Mouse (Mus musculus): Measurements from ENCODE around the gene Tbc1d22a.

Tbc1d22a gene

DNA sequence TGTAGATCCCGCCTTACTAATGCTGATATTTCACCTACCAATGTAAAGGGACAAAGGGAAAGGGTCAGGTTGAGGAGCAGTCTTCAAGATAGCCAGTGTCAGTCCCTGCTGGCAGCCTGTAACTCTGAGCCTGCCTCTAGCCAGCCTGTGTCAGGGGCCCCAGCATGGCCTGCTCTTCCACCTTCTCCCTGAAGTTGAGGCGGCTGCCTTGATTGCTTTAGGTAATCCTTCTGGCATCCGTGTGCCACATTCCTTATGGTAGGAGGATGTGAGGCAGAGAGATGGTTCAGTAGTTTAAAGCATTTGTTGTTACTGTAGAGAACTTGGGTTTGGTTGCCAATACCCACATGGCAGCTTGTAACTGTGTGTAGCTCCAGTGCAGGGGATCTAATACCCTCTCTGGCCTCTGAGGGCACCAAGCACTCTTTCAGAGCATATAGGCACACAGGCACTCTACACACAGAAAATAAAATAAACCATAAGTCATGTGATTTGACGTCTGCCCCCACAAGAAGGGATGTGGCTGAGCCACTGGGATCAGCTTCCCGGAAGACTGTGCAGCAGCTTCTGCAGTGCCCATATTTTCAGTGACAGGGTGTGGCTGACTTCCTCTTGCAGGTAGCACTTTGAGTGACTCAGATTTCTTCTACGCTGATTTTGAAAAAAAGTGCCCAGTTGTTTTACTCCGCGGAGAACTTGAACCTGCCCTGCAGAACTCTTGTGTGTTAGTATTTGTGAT lies 128.5 kb downstream of the Tbc1d22a start:
- DNase-seq, result no peak

- DNase-seq, result no peak
Measured at GRCm38 (mm10) chr15:86344906-86345331, 130.7 kb downstream of the Tbc1d22a start.

- no peak for DNase-seq
Measured at GRCm38 (mm10) chr15:86345907-86346306, 131.6 kb downstream of the Tbc1d22a start.

DNA sequence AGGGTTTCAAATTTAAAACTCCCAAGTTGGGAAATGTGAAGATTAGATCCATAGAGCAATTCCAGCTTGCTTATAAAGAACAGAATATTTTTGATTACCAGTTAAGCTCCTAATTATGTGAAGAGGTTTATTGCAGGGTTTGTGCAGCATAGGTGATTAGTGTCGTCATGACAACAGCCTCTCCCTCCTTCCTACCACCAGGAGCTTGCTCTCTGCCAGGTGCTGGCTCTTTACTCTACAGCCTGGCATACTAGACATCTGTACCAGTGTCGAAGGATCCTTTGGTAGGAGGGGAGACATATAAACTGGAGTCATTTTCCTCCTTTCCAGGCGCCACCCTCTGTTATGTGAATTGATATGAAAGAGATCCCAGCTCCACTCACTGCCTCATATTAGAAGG lies 132.3 kb downstream of the Tbc1d22a start:
- DNase-seq, result no peak

DNA sequence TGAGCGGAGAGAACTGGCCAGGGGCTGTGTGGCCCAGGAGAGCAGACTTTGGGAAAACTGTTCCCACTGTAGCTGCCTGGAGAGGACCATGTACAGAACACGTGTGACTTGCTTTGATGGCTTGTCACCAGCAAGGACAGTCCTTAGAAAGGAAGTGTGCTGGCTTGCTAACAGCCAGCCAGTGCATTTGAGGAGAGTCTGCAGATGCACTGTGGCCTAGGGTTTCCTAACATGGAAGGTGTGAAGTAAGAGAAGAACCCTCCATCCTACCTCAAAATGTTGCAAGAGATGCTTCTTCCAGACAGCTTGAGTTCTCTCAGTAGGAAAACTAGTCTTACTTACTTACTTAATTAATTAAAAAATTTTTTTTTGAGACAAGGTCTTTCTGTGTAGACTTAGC lies 140.7 kb downstream of the Tbc1d22a start:
- DNase-seq, result no peak

- DNase-seq, result no peak
Measured at GRCm38 (mm10) chr15:86355857-86356256, 141.6 kb downstream of the Tbc1d22a start.

DNA sequence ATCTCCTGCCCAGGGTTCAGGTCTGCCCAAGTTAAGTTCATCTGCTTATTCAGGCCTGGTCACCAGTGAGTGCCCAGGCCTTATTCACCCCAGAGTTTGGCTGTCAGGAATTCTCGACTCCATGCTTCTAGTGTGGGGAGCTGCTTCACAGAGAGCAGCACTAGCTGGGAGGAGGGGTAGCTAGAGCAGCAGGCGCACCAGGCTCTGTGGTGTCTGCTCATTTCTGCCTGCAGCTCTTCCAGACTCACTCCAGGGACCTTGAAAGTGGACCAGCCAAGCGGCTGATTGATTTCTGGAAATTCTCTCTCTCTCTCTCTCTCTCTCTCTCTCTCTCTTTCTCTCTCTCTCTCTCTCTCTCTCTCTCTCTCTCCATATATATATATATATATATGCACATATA lies 146.1 kb downstream of the Tbc1d22a start:
- DNase-seq, result no peak

- DNase-seq, result no peak
Measured at GRCm38 (mm10) chr15:86362306-86363150, 148.3 kb downstream of the Tbc1d22a start.

DNA sequence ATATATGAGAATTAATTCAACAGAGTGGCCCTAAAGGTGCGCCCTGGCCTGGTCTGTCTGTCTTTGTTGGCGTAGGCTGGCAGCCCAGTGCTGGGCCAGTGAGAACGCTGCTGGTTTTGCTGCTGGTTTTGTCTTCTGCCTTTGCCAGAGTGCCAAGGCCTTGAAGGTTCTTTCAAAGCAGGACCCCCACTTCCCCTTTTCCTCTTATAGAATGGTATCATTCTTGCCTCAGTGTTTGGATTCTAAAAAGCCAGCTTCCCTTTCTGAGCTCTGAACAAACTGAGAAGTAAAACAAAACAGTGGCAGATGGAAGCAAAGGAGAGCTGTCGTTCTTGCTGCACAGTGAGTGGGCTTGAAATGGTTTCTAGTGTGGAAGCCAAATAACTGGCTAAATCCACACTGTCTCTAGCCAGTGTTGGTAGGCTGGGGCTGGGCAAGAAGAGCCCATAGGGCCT lies 149.6 kb downstream of the Tbc1d22a start:
- DNase-seq, result no peak

DNA sequence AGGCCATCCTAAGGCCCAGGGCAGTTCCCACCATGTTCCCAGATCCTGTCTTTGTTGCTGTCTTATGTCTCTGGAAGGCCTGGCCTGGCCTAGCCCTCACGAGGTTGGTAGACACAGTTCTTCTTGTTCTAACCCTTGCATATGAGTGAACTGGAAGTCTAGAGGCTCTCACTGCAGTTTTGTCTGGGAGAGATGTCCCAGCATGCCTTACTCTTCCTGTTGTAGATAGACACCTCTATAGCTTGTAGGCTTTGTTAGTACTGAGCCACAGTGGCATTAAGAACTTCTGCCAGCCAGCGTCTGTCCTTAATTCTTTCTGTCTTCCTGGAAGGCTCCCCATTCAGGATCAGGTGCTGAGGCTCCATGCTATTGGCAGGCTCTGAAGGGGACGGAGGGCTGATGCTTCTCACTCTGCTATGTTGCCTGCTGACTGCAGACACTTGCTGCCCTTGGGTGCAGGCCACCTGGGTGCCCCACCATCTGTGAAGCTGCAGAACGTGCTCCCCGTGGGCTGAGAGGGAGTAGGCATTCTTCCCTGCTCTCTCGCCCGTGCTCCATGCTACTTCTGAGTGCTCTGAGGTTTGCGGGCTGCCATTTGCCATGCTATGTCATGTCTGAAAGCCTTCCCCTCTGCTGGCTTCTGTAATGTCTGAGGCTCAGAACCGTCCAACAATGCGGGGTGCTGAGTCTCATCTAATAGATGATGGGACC lies 150.8 kb downstream of the Tbc1d22a start:
- no peak for DNase-seq

- no peak for DNase-seq
Measured at GRCm38 (mm10) chr15:86366726-86367125, 152.5 kb downstream of the Tbc1d22a start.

- DNase-seq, result no peak
Measured at GRCm38 (mm10) chr15:86367247-86367646, 153.0 kb downstream of the Tbc1d22a start.

GRCm38 (mm10) chr15:86370846-86371245 lies 156.6 kb downstream of the Tbc1d22a start:
- DNase-seq, result no peak

DNA sequence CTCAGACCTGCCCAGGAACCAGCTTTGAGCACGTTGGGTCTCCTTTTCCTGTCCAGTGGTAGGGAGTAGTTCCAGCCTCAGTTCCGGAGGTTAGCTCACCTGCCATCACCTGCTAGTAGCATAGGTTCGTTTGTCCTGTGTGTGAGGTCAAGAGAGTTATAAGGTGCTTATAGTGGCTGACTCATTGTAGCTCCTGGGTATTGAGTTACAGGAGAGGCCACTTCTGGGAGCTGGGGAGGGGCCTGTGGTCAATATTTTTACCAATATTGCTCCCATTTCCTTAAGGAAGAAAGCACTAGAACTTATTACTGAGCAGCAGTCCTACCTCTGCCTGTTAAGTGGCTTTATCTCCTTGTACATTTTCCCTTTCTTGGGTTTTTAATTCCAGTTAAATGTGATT lies 161.0 kb downstream of the Tbc1d22a start:
- DNase-seq, result no peak

GRCm38 (mm10) chr15:86375860-86376394 lies 161.7 kb downstream of the Tbc1d22a start:
- no peak for DNase-seq

GRCm38 (mm10) chr15:86383278-86383677 lies 169.0 kb downstream of the Tbc1d22a start:
- DNase-seq, result no peak

DNA sequence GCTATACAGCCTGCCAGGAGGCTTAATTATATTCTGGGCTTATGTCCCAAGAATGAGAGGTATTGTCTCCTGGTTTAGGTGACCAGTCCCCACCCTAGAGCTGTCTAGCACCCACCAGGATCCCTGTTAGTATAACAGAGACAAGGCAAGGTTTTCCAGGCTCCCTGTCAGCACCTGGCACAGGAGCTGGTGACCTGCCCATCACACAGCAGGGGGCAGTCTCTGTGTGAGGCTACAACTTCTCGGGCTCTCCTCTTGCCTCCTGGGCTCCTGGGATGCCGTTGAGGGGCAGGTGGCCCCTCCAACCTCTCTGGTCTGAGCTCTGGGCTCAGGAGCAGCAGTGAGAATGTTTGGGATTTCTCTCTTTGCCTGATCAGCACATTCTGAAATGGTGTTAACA lies 171.2 kb downstream of the Tbc1d22a start:
- DNase-seq, result no peak

GRCm38 (mm10) chr15:86386325-86386724 lies 172.1 kb downstream of the Tbc1d22a start:
- DNase-seq, result no peak

- DNase-seq, result peak; percentile 36 to 71
Measured at GRCm38 (mm10) chr15:86388597-86388996, 174.3 kb downstream of the Tbc1d22a start.

GRCm38 (mm10) chr15:86404866-86405265 lies 190.6 kb downstream of the Tbc1d22a start:
- DNase-seq, result no peak

GRCm38 (mm10) chr15:86405527-86405926 lies 191.3 kb downstream of the Tbc1d22a start:
- DNase-seq, result peak; percentile 61 to 67

DNA sequence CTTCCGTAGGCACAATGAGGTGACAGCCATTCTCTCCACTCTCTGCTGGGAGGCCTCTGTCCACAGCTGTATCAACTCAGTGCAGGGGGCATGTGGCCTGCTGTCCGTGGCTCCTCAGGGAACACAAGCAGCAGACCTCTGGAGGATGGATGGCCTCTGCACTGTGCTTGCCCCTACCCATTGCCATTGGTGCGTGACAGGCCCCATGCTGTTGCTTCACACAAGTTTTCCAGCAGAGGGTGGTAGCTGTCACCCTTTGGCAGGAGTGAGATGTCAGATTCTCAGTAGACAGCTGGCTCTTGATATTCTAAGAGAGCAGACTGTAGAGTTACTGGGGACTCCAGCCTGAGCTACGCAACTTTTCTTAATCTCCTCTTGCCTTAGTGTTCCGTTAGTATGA lies 195.1 kb downstream of the Tbc1d22a start:
- DNase-seq, result no peak

- peak in 1 of 2 experiments; percentile 6 for DNase-seq
Measured at GRCm38 (mm10) chr15:86411532-86412080, 197.3 kb downstream of the Tbc1d22a start.

All from kidney, postnatal 25 days (tissue).